Mouse (Mus musculus): ENCODE data around the gene Ubn1.
A peak's percentile ranks its signal among the peaks of the same experiment; 100 is the strongest.

Ubn1 gene

DNA sequence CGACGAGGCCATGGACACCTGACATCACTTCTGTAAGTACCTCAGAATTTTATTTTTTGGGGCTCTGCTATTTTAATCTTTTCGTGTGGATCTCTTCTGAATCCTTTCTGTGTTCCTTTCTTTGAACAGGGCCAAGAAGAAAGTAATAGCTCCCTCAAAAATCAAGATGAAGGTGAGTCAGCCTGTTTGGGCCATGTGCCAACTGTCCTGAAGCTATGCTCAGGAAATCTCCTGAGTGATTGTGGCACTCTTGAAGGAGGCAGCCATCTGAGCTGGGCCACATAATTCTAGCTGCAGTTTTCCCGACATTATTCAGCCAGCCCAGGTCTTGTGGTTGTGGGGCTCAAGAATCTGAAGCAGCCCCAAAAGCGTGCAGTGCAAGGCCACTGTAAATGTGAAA, 24.5 kb downstream of the Ubn1 start:
- DNase-seq, result peak in 1 of 2 experiments; percentile 22

GRCm38 (mm10) chr16:5085196-5085595, 35.3 kb downstream of the Ubn1 start:
- no peak for DNase-seq

DNA sequence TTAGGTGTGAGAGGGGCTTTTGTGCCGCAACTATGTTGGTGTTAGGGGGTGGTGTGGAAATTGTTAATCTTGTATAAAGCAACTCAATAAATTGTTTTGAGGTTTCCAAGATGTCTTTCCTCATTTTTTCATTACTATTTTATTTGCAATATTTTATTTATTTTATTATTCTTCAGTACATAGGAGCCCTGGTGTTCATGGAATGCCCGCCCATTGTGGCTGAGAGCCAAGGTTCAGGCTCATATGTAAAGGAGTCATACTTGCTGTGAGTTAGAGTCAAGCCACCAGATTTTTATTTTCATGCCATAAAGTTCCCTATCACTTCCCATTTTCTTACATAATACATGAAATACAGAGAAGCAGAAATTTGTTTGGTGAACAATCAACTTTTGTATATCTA, 36.3 kb downstream of the Ubn1 start:
- DNase-seq, result no peak

- DNase-seq, result no peak
Measured at GRCm38 (mm10) chr16:5089021-5089420, 39.2 kb downstream of the Ubn1 start.

DNA sequence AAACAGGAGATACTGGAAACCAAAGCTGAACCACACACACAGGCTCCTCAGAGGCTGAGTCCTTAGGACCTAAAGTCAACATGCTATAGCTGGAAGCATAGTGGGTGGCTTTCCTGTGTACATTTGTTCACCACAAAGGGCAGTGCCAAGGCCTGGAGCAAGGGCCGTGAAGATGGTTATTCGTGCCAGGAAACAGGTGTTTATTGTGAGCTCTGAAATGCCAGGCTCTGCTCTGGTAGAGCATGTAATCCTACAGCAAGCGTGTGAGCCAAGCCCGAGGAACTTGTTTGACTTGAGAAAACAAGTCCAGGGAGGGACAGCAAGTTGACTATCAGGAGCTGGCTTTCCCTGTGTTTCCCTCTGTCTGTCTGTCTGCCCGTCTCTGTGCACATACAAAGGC, 43.4 kb downstream of the Ubn1 start:
- DNase-seq, result peak; percentile 29 to 50

DNA sequence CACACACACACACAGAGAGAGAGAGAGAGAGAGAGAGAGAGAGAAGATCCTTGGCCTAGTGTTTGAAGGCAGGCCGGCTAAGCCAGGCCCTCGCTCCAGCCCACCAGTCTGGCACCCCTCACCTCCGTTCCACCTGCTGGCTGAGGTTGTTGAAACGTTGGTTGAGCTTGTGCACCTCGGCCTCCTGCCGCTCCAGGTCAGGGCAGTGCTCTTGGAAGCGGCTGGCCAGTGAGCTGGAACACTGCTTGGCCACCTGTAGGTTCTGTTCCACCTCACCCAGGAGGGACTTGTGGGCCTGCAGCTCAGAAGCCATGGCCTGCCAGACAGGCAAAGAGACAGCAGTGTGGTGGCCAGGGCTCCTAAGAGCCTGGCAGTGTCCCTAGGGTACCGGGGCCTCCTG, 46.6 kb downstream of the Ubn1 start:
- DNase-seq, result peak; percentile 44 to 63

DNA sequence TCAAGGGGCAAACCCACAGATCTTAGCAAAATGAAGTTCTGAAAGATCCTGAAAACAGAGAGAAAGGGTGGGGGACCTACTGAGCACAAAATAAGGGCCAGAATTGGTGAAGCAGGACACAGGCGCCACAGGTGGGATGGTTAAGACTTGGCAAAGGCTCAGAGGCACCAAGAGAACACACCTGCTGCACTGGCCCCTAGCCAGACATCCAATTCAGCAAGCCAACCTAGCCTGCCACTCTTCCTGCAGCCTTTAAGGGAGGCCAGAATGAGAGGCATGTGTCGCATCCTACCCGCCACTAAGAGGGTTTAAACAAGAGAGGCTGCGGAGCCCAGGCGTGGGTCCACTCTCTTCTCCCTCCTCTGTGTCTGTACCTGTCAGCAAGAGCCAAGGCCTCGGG, 51.1 kb downstream of the Ubn1 start:
- no peak for DNase-seq

GRCm38 (mm10) chr16:5109877-5110276, 60.0 kb downstream of the Ubn1 start:
- DNase-seq, result peak; percentile 31 to 43

DNA sequence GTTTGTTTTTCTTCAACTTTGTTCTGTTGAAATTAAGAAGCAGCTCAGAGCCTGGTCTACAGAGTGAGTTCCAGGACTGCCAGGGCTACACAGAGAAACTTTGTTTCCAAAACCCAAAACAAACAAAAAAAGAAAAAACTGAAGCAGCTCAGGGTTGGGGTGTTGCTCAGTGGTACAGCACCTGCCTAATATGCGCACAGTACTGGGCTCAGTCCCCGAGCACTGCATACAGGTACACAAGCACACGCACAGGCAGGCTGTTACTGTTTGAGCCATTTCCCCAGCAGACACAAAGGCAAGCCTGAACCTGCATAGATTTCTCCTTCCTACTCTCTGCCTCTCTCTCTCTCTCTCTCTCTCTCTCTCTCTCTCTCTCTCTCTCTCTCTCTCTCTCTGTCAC, 61.2 kb downstream of the Ubn1 start:
- DNase-seq, result no peak

- no peak for DNase-seq
Measured at GRCm38 (mm10) chr16:5113002-5113550, 63.2 kb downstream of the Ubn1 start.

GRCm38 (mm10) chr16:5113582-5113981, 63.7 kb downstream of the Ubn1 start:
- no peak for DNase-seq

GRCm38 (mm10) chr16:5119385-5119784, 69.5 kb downstream of the Ubn1 start:
- DNase-seq, result peak; percentile 18 to 20

- no peak for DNase-seq
Measured at GRCm38 (mm10) chr16:5119845-5120244, 70.0 kb downstream of the Ubn1 start.

- no peak for DNase-seq
Measured at GRCm38 (mm10) chr16:5123476-5123875, 73.6 kb downstream of the Ubn1 start.

DNA sequence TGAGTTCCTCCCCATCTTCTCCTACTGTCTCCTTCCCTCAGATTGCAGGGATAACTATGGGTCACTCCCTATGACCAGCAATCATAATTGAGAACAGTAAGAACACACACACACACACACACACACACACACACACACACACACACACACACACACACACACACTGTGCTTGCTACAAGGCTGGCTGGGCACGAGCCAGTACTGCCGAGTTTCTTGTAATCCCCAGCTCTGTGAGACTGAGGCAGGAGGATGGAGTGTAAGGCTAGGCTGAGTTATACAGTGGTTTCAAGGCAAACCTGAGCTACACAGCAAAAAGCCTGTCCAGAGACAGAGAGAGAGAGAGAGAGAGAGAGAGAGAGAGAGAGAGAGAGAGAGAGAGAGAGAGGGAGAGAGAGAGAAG, 80.3 kb downstream of the Ubn1 start:
- DNase-seq, result no peak

GRCm38 (mm10) chr16:5130766-5131165, 80.9 kb downstream of the Ubn1 start:
- peak; percentile 25 to 48 for DNase-seq

- DNase-seq, result no peak
Measured at GRCm38 (mm10) chr16:5131251-5131922, 81.5 kb downstream of the Ubn1 start.

- peak; percentile 91 for DNase-seq
Measured at GRCm38 (mm10) chr16:5132401-5132801, 82.5 kb downstream of the Ubn1 start, which contains the start of gene Ppl. Ppl (minus strand) TSS chr16:5132421.

DNA sequence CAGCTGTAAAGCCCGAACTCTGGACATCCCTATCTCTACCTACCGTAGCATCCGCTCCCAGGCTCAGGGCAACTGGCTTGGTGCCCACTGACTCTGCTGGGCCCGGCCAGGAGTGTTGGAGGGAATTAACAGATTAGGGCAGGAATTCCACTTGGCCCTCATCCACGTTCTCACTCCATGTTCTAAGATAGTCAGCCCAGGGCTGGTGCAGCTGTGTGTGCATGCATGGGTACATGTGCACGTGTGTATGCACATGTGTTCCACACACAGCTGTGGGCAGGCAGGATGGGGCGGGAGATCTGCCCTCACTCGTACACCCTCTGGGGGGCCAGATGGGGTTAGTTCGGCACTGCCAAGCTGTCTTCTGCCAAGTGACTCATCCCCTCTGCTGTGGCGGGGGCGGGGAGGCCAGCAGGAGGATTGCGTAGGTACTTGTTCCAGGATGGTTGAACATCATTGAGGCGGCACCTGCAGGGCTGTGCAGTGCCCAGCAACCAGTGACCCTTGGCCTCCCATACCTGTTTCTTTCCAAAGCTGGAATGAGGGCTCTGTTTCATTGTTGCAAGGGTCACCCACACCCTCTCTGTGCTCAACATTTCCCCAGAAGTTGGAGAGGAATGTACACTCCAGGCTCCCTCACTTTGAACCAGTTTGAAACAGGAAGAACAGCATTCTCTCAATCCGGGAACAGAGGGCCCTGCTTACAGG, 84.9 kb downstream of the Ubn1 start:
- peak; percentile 52 to 65 for DNase-seq

GRCm38 (mm10) chr16:5135551-5136261, 85.8 kb downstream of the Ubn1 start:
- no peak for DNase-seq

All from kidney, postnatal 36 days (tissue).